Mouse (Mus musculus) spleen, postnatal 36 days (tissue): ENCODE results near the gene Depdc1a.
"Not testable (repeated sequence)": the region's sequence is repeated elsewhere in the genome, so short reads cannot be mapped to it uniquely, and the experiment has no call there.

Experiments used
- DNase-seq, 2 experiments: peaks; one replicate each; pipeline ENCODE4 v3.0.0; 2022; ENCODE audit warnings: low spot score in 2 of 2, mixed read lengths in 1 of 2

Gene Depdc1a

GRCm38 (mm10) chr3:159495243-159495801 lies at the start of gene Depdc1a:
TSS of gene Depdc1a (plus strand) at chr3:159495433.
- DNase-seq = peak; percentile 89 to 91

- DNase-seq = no peak
Observed at GRCm38 (mm10) chr3:159470059-159470458, 25.2 kb upstream of the Depdc1a start.

GRCm38 (mm10) chr3:159475465-159475864 lies 19.8 kb upstream of the Depdc1a start:
- no peak for DNase-seq

DNA sequence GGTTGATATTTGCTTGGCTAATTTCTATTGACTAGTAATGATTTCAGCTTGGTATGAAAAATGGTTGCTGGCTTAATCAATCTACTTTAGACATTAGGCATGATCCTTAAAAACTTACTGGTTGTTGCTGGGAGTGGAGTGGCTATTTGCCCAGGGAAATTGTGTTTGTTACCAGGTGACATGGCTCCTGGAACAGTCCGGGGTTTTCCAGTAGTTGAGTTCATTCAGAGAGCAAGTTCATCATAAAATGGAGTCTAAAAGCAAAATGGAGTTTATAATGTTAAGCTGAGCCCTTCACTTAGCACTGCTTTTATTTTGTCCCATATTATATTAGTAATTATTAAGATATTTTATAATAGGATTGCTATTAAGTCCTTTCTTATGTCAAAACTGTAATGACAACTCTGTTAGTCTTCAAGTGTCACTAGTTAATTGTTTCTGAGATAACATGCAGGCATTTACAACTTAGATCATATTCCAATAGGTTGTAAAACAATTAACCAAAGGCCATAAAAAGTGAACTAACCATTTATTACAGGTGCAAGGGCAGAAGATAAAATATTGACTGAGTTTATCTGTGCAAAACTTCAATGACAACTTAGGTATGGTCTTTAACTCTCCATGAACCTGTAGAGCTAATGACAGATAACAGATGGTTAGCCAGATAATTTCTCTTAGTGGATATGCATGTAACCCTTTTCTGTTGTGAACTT lies 17.8 kb upstream of the Depdc1a start:
- DNase-seq = no peak

- DNase-seq = not testable (repeated sequence)
Observed at GRCm38 (mm10) chr3:159494709-159495108, 524 bp upstream of the Depdc1a start.

- no peak for DNase-seq
Observed at GRCm38 (mm10) chr3:159508899-159509298, 13.7 kb downstream of the Depdc1a start.

DNA sequence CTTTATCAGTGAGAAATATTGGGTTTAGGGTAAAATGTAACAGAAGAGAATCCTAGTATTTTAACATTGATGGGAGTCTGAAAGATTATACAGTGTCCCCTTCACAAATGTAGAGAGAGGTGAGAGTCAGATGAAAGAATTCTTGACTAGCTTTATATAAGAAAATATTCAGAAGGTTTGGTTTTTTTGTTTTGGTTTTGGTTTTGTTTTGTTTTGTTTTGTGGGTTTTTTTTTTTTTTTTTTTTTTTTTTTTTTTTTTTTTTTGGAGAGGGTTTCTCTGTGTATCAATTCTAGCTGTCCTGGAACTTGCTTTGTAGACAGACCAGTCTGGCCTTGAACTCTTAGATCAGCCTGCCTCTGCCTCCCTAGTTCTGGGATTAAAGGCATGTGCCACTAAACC lies 33.3 kb downstream of the Depdc1a start:
- no peak for DNase-seq

- no peak for DNase-seq
Observed at GRCm38 (mm10) chr3:159548303-159548702, 53.1 kb downstream of the Depdc1a start.

GRCm38 (mm10) chr3:159550224-159550623 lies 55.0 kb downstream of the Depdc1a start:
- DNase-seq = no peak
